Mouse (Mus musculus): Measurements from ENCODE around the gene Bcar3. TPM values are rescaled to one million over a fixed set of nuclear protein-coding genes. Genes with fewer than 3 reads are reported as not detected.

Gene Bcar3
- polyA plus RNA-seq, 1 experiment from 2014 or later: 4.4 TPM

GRCm38 (mm10) chr3:122323841-122324240 is 29.9 kb downstream of the Bcar3 start:
- Histone ChIP-seq H3K4me1 (ENCODE audit: control insufficient read depth, insufficient read depth, low read length) (no peaks in the 10 kb centered on the region), H3K9ac (replicated peaks; ENCODE audit: low read depth, low read length) (no peak overlapping the region), H3K9me3 (ENCODE audit: control insufficient read depth, low read length) (no peaks in the 10 kb centered on the region), H3K27me3 (ENCODE audit: control insufficient read depth, insufficient read depth, low read length) (no peaks in the 10 kb centered on the region), H3K4me2 (ENCODE audit: low read depth, low read length) (no peak overlapping the region), H3K4me3 (ENCODE audit: low read depth, low read length) (no peak overlapping the region), H3K36me3 (ENCODE audit: control insufficient read depth, insufficient read depth, low read length) (no peaks in the 10 kb centered on the region), H3K27ac (ENCODE audit: low read depth, low read length) (no peak overlapping the region)
- no peak for ATAC-seq (ENCODE audit: low read depth)
- 95% methylated on average over 6 of the region's 6 CpGs for WGBS

GRCm38 (mm10) chr3:122324528-122324927 is 30.6 kb downstream of the Bcar3 start:
- ATAC-seq (ENCODE audit: low read depth): no peak
- Histone ChIP-seq H3K4me1 (ENCODE audit: control insufficient read depth, insufficient read depth, low read length) (no peaks in the 10 kb centered on the region), H3K4me3 (ENCODE audit: low read depth, low read length) (no peak overlapping the region), H3K9me3 (ENCODE audit: control insufficient read depth, low read length) (no peaks in the 10 kb centered on the region), H3K4me2 (ENCODE audit: low read depth, low read length) (no peak overlapping the region), H3K27me3 (ENCODE audit: control insufficient read depth, insufficient read depth, low read length) (no peaks in the 10 kb centered on the region), H3K9ac (replicated peaks; ENCODE audit: low read depth, low read length) (no peak overlapping the region), H3K36me3 (ENCODE audit: control insufficient read depth, insufficient read depth, low read length) (no peaks in the 10 kb centered on the region), H3K27ac (ENCODE audit: low read depth, low read length) (no peak overlapping the region)
- 96% methylated on average over 3 of the region's 3 CpGs for WGBS

GRCm38 (mm10) chr3:122330484-122330883 is 36.5 kb downstream of the Bcar3 start:
- Histone ChIP-seq H3K36me3 (ENCODE audit: control insufficient read depth, insufficient read depth, low read length) (no peaks in the 10 kb centered on the region), H3K9me3 (ENCODE audit: control insufficient read depth, low read length) (no peaks in the 10 kb centered on the region), H3K4me3 (ENCODE audit: low read depth, low read length) (no peak overlapping the region), H3K4me1 (ENCODE audit: control insufficient read depth, insufficient read depth, low read length) (no peaks in the 10 kb centered on the region), H3K27ac (ENCODE audit: low read depth, low read length) (no peak overlapping the region), H3K4me2 (ENCODE audit: low read depth, low read length) (no peak overlapping the region), H3K9ac (replicated peaks; ENCODE audit: low read depth, low read length) (no peak overlapping the region), H3K27me3 (ENCODE audit: control insufficient read depth, insufficient read depth, low read length) (no peaks in the 10 kb centered on the region)
- ATAC-seq (ENCODE audit: low read depth): no peak
- 90% methylated on average over 12 of the region's 12 CpGs for WGBS

GRCm38 (mm10) chr3:122333493-122333892 is 39.6 kb downstream of the Bcar3 start:
- 19% methylated on average over 4 of the region's 4 CpGs for WGBS
- ATAC-seq (ENCODE audit: low read depth): no peak

GRCm38 (mm10) chr3:122333902-122334301 is 40.0 kb downstream of the Bcar3 start:
- ATAC-seq (ENCODE audit: low read depth): no peak
- Histone ChIP-seq H3K9ac (replicated peaks; ENCODE audit: low read depth, low read length) (no peak overlapping the region), H3K27ac (ENCODE audit: low read depth, low read length) (no peak overlapping the region), H3K36me3 (ENCODE audit: control insufficient read depth, insufficient read depth, low read length) (no peaks in the 10 kb centered on the region), H3K9me3 (ENCODE audit: control insufficient read depth, low read length) (no peaks in the 10 kb centered on the region), H3K27me3 (ENCODE audit: control insufficient read depth, insufficient read depth, low read length) (no peaks in the 10 kb centered on the region), H3K4me3 (ENCODE audit: low read depth, low read length) (no peak overlapping the region), H3K4me2 (ENCODE audit: low read depth, low read length) (no peak overlapping the region), H3K4me1 (ENCODE audit: control insufficient read depth, insufficient read depth, low read length) (no peaks in the 10 kb centered on the region)
- 35% methylated on average over 7 of the region's 7 CpGs for WGBS

More at GRCm38 (mm10) chr3:122333493-122333892, 39.6 kb downstream of the Bcar3 start:
- no peak overlapping the region for H3K9ac ChIP-seq (replicated peaks; ENCODE audit: low read depth, low read length)
- H3K36me3 ChIP-seq (ENCODE audit: control insufficient read depth, insufficient read depth, low read length): no peaks in the 10 kb centered on the region
- no peak overlapping the region for H3K4me2 ChIP-seq (ENCODE audit: low read depth, low read length)
- H3K4me3 ChIP-seq (ENCODE audit: low read depth, low read length): no peak overlapping the region
- H3K27ac ChIP-seq (ENCODE audit: low read depth, low read length): no peak overlapping the region
- no peaks in the 10 kb centered on the region for H3K4me1 ChIP-seq (ENCODE audit: control insufficient read depth, insufficient read depth, low read length)
- no peaks in the 10 kb centered on the region for H3K9me3 ChIP-seq (ENCODE audit: control insufficient read depth, low read length)
- H3K27me3 ChIP-seq (ENCODE audit: control insufficient read depth, insufficient read depth, low read length): no peaks in the 10 kb centered on the region

- H3K27me3 ChIP-seq (ENCODE audit: control insufficient read depth, insufficient read depth, low read length): no peaks in the 10 kb centered on the region
- no peaks in the 10 kb centered on the region for H3K4me1 ChIP-seq (ENCODE audit: control insufficient read depth, insufficient read depth, low read length)
- no peak overlapping the region for H3K27ac ChIP-seq (ENCODE audit: low read depth, low read length)
- no peak overlapping the region for H3K4me3 ChIP-seq (ENCODE audit: low read depth, low read length)
- no peaks in the 10 kb centered on the region for H3K36me3 ChIP-seq (ENCODE audit: control insufficient read depth, insufficient read depth, low read length)
- no peak overlapping the region for H3K9ac ChIP-seq (replicated peaks; ENCODE audit: low read depth, low read length)
- 83% methylated on average over 7 of the region's 7 CpGs for WGBS
- H3K9me3 ChIP-seq (ENCODE audit: control insufficient read depth, low read length): no peaks in the 10 kb centered on the region
- ATAC-seq (ENCODE audit: low read depth): no peak
- H3K4me2 ChIP-seq (ENCODE audit: low read depth, low read length): no peak overlapping the region
Measured at GRCm38 (mm10) chr3:122334375-122334774, 40.4 kb downstream of the Bcar3 start.

- Histone ChIP-seq H3K36me3 (ENCODE audit: control insufficient read depth, insufficient read depth, low read length) (no peaks in the 10 kb centered on the region), H3K27me3 (ENCODE audit: control insufficient read depth, insufficient read depth, low read length) (no peaks in the 10 kb centered on the region), H3K4me2 (ENCODE audit: low read depth, low read length) (no peak overlapping the region), H3K9me3 (ENCODE audit: control insufficient read depth, low read length) (no peaks in the 10 kb centered on the region), H3K27ac (ENCODE audit: low read depth, low read length) (no peak overlapping the region), H3K4me3 (ENCODE audit: low read depth, low read length) (no peak overlapping the region), H3K9ac (replicated peaks; ENCODE audit: low read depth, low read length) (no peak overlapping the region), H3K4me1 (ENCODE audit: control insufficient read depth, insufficient read depth, low read length) (no peaks in the 10 kb centered on the region)
- no peak for ATAC-seq (ENCODE audit: low read depth)
- 94% methylated on average over 4 of the region's 4 CpGs for WGBS
Measured at GRCm38 (mm10) chr3:122336030-122336429, 42.1 kb downstream of the Bcar3 start.

- Histone ChIP-seq H3K4me2 (ENCODE audit: low read depth, low read length) (no peak overlapping the region), H3K4me1 (ENCODE audit: control insufficient read depth, insufficient read depth, low read length) (no peaks in the 10 kb centered on the region), H3K27ac (ENCODE audit: low read depth, low read length) (no peak overlapping the region), H3K9ac (replicated peaks; ENCODE audit: low read depth, low read length) (no peak overlapping the region), H3K4me3 (ENCODE audit: low read depth, low read length) (no peak overlapping the region), H3K9me3 (ENCODE audit: control insufficient read depth, low read length) (no peaks in the 10 kb centered on the region), H3K27me3 (ENCODE audit: control insufficient read depth, insufficient read depth, low read length) (no peaks in the 10 kb centered on the region), H3K36me3 (ENCODE audit: control insufficient read depth, insufficient read depth, low read length) (no peaks in the 10 kb centered on the region)
- WGBS: 77% methylated on average over 5 of the region's 5 CpGs
- no peak for ATAC-seq (ENCODE audit: low read depth)
Measured at GRCm38 (mm10) chr3:122337992-122338391, 44.1 kb downstream of the Bcar3 start.

GRCm38 (mm10) chr3:122338897-122339296 is 45.0 kb downstream of the Bcar3 start:
- H3K27me3 ChIP-seq (ENCODE audit: control insufficient read depth, insufficient read depth, low read length): no peaks in the 10 kb centered on the region
- no peak overlapping the region for H3K4me3 ChIP-seq (ENCODE audit: low read depth, low read length)
- H3K36me3 ChIP-seq (ENCODE audit: control insufficient read depth, insufficient read depth, low read length): no peaks in the 10 kb centered on the region
- H3K4me2 ChIP-seq (ENCODE audit: low read depth, low read length): no peak overlapping the region
- no peak; the same call in 1 of the 2 replicates for ATAC-seq (ENCODE audit: low read depth)
- 96% methylated on average over 7 of the region's 7 CpGs for WGBS
- H3K9me3 ChIP-seq (ENCODE audit: control insufficient read depth, low read length): no peaks in the 10 kb centered on the region
- H3K27ac ChIP-seq (ENCODE audit: low read depth, low read length): no peak overlapping the region
- H3K4me1 ChIP-seq (ENCODE audit: control insufficient read depth, insufficient read depth, low read length): no peaks in the 10 kb centered on the region
- no peak overlapping the region for H3K9ac ChIP-seq (replicated peaks; ENCODE audit: low read depth, low read length)
